ENCODE assay signal across 1 mouse cellular context in genomic region chr7:83838525-83839224, GRCm38 (mm10).
TF ChIP-seq lines count a peak whose summit lies in the region.

No protein-coding gene starts in this region.

TF ChIP-seq in MEL, 35 proteins besides CTCF, POLR2A, EP300 and RAD21 (continued from another document):
- TF ChIP-seq MAX (IDR thresholded peaks at IDR 0.05; ENCODE audit: low read length) = no peak
- peak; percentile 86 for TF ChIP-seq TCF12 (IDR thresholded peaks at IDR 0.05; ENCODE audit: low read depth, low read length)
- TF ChIP-seq MXI1 (IDR thresholded peaks at IDR 0.05; ENCODE audit: low read depth, low read length) = peak; percentile 26; the same call in 1 of the 2 replicates
- peak; percentile 74 for TF ChIP-seq GATA1 (IDR thresholded peaks at IDR 0.05; ENCODE audit: low read depth, low read length)
